Mouse (Mus musculus) kidney, postnatal 0 days (tissue): Measurements from ENCODE around the gene Elovl4. TPM values are rescaled to one million over a fixed set of nuclear protein-coding genes. Genes with fewer than 3 reads are reported as not detected.

Experiments
- ATAC-seq: fragments of 200-750 bp; cut with Nextera tagmentation; replicated peaks from 2 replicates; pipeline ENCODE4 v1.8.0; 2017; ENCODE audit warnings: low read depth, moderate number of reproducible peaks, moderate TSS enrichment, moderate library complexity; ENCODE audit not compliant: low FRiP score
- DNase-seq: peaks from one replicate; pipeline ENCODE4 v3.0.0-alpha.2; 2016; ENCODE audit warnings: low spot score
- H3K27ac ChIP-seq: fragments of 300-500 bp; sonication (generic); 2 replicates; pipeline ENCODE4 v1.5.1; 2014; ENCODE audit warnings: mild to moderate bottlenecking
- H3K27me3 ChIP-seq: fragments of 300-500 bp; sonication (generic); 2 replicates; pipeline ENCODE4 v1.6.1; 2014; ENCODE audit warnings: low read length, mixed read lengths; ENCODE audit not compliant: insufficient read depth
- H3K36me3 ChIP-seq: fragments of 300-500 bp; sonication (generic); 2 replicates; pipeline ENCODE4 v1.6.1; 2014; ENCODE audit warnings: low read length, mixed read lengths; ENCODE audit not compliant: insufficient read depth
- H3K4me1 ChIP-seq: fragments of 300-500 bp; sonication (generic); replicated peaks from 2 replicates; pipeline ENCODE4 v1.6.1; 2014; ENCODE audit warnings: antibody characterized with exemption, low read length, mixed read lengths; ENCODE audit not compliant: insufficient read depth
- H3K4me2 ChIP-seq: fragments of 300-500 bp; sonication (generic); 2 replicates; pipeline ENCODE4 v1.6.1; 2014; ENCODE audit warnings: mild to moderate bottlenecking, low read length, moderate library complexity, mixed read lengths
- H3K4me3 ChIP-seq: fragments of 300-500 bp; sonication (generic); replicated peaks from 2 replicates; pipeline ENCODE4 v1.5.1; 2014; ENCODE audit warnings: low read depth, low read length
- H3K9ac ChIP-seq: fragments of 300-500 bp; sonication (generic); 2 replicates; pipeline ENCODE4 v1.6.1; 2014; ENCODE audit warnings: low read depth, low read length
- H3K9me3 ChIP-seq: fragments of 300-500 bp; sonication (generic); replicated peaks from 2 replicates; pipeline ENCODE4 v1.6.1; 2016; ENCODE audit warnings: low read length, inconsistent platforms, mixed read lengths
- CTCF ChIP-seq: IDR thresholded peaks from 2 replicates; pipeline ENCODE4 v1.5.1; 2016; ENCODE audit warnings: antibody characterized with exemption, low read depth, mild to moderate bottlenecking, moderate library complexity
- WGBS: fragments of 180-500 bp; shearing (Covaris S2); extraction: QIAGEN DNeasy Blood & Tissue Kit; methylation state at CpG from one replicate; pipeline ENCODE4 v1.1.7; 2014; 5-methylcytosine and 5-hydroxymethylcytosine counted together
- polyA plus RNA-seq: library from polyadenylated mRNA; unstranded; fragments of >200 nt; fragmentation: Nextera tagmentation; extraction: Ambion mirVana; gene quantifications from 2 replicates; pipeline ENCODE4 v1.2.1, GENCODE M21; 2015

The Elovl4 gene
- polyA plus RNA-seq, 1 experiment from 2014 or later = 5.5 TPM

GRCm38 (mm10) chr9:83730836-83731235 is 75.2 kb downstream of the Elovl4 start:
- 57% methylated on average over 7 of the region's 7 CpGs for WGBS
- H3K9me3 ChIP-seq = no peaks in the 10 kb centered on the region
- H3K27ac ChIP-seq = no peak overlapping the region
- H3K4me3 ChIP-seq = no peak overlapping the region
- no peak overlapping the region for H3K9ac ChIP-seq
- TF ChIP-seq CTCF = no peak
- ATAC-seq = no peak
- no peaks in the 10 kb centered on the region for H3K4me1 ChIP-seq
- no peaks in the 10 kb centered on the region for H3K27me3 ChIP-seq
- no peak overlapping the region for H3K4me2 ChIP-seq
- no peak for DNase-seq
- H3K36me3 ChIP-seq = no peaks in the 10 kb centered on the region

Other genes starting within 250 kb of the Elovl4 start
- gene Ttk, start 28.4 kb upstream of the Elovl4 start, polyA plus RNA-seq = 11.5 and 14.8 TPM in 2 replicates
- 50.6 and 50.7 TPM in 2 replicates for gene Bckdhb, start 118.9 kb upstream of the Elovl4 start, polyA plus RNA-seq